ENCODE assay signal across 9 mouse cellular contexts in the genomic region with DNA sequence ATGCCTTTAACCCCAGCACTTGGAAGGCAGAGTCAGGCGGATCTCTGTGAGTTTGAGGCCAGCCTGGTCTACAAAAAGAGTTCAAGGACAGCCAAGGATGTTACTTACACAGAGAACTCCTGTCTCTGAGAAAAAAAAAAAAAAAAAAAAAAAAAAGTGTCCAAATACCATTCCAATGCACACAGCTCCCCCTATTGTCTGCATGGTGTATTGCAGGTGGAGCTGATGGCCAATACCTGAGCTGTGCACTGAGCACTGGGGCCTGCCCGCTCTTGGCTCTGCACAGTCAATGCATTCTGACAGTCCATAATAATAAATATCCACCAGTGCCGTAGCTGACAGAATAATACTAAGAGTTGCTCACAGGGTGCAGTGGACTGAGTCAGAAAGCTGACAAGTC. TPM values are rescaled to one million over a fixed set of nuclear protein-coding genes. Genes with fewer than 3 reads are reported as not detected.
DNase-seq lines count a peak whose midpoint lies in the region; ATAC-seq and TF ChIP-seq lines count a peak whose summit lies in the region.
"Had no signal": no experiment of that assay in that cellular context is flagged by ENCODE, and none has a peak within 500 bp of the region (broad histone marks: within the 10 kb centered on the region; RNA-seq: fewer than 3 reads in every experiment).

No protein-coding gene starts in this region.

- peak; percentile 49 to 90 for DNase-seq in frontal cortex, adult 2 months (ENCODE audit: extremely low spot score in 1 of 2, low spot score in 1 of 2)
- DNase-seq in urinary bladder, postnatal 36 days (ENCODE audit: low spot score in 2 of 2): peak; percentile 16 to 45
- DNase-seq in urinary bladder, postnatal 10 days (ENCODE audit: low spot score): no peak
- peak; percentile 79 for DNase-seq in layer of hippocampus, adult 11-12 months (ENCODE audit: low spot score)
- DNase-seq in lung, postnatal 14 days: peak; percentile 68
- peak; percentile 82 for DNase-seq in splenic B cell, adult 2 months (ENCODE audit: low read depth, low spot score)

- no peaks in the 10 kb centered on the region; the same call in 1 of the 2 replicates for H3K27me3 ChIP-seq in splenic B cell, adult 2 months (ENCODE audit: control insufficient read depth, insufficient read depth, low read length, poor library complexity, severe bottlenecking)

- H3K4me1 ChIP-seq in cortical plate, adult 2 months (ENCODE audit: control insufficient read depth, insufficient read depth, low read length): peaks cover 4% of the 10 kb centered on the region; the same call in 1 of the 2 replicates

- no peak for ATAC-seq in frontal cortex, adult (ENCODE audit: low TSS enrichment)

- no peak overlapping the region for H3K4me3 ChIP-seq in cortical plate, adult 2 months (ENCODE audit: insufficient read depth, low read length)

- TF ChIP-seq POLR2A in cortical plate, adult 2 months (IDR thresholded peaks at IDR 0.05; ENCODE audit: extremely low read depth, insufficient read depth, low read length): no peak

- H3K27ac ChIP-seq in cortical plate, adult 2 months (ENCODE audit: insufficient read depth, low read length): no peak overlapping the region

- H3K36me3 ChIP-seq in splenic B cell, adult 2 months (ENCODE audit: control insufficient read depth, insufficient read depth, low read length, poor library complexity, severe bottlenecking): no peaks in the 10 kb centered on the region

- TF ChIP-seq CTCF in cortical plate, adult 2 months (IDR thresholded peaks at IDR 0.05; ENCODE audit: extremely low read depth, insufficient read depth, low read length): peak; percentile 71

RNA-seq across cellular contexts. Expression of a gene that starts 2.2 kb away (rescaled TPM):
- 2.4 and 3.5 TPM in 2 replicates for polyA plus RNA-seq in frontal cortex, adult 2 months (2012; rRNA removed)
- 2.7 and 4.4 TPM in 2 replicates for polyA plus RNA-seq in cortical plate, adult 2 months (2012; rRNA removed)
- polyA plus RNA-seq: liver, embryonic 16.5 days had no signal

RNA-seq across cellular contexts. Expression of a gene that starts 3.9 kb away (rescaled TPM):
- 34.7 and 37.4 TPM in 2 replicates for polyA plus RNA-seq in frontal cortex, adult 2 months (2012; rRNA removed)
- polyA plus RNA-seq in cortical plate, adult 2 months (2012; rRNA removed): 37.2 and 38.8 TPM in 2 replicates

RNA-seq across cellular contexts. Expression of a gene that starts 17.3 kb away (rescaled TPM):
- 13.0 and 15.0 TPM in 2 replicates for polyA plus RNA-seq in frontal cortex, adult 2 months (2012; rRNA removed)
- 15.3 and 15.7 TPM in 2 replicates for polyA plus RNA-seq in cortical plate, adult 2 months (2012; rRNA removed)

RNA-seq across cellular contexts. Expression of a gene that starts 32.8 kb away (rescaled TPM):
- polyA plus RNA-seq in frontal cortex, adult 2 months (2012; rRNA removed): 1.3 and 1.4 TPM in 2 replicates
- 1.8 and 2.0 TPM in 2 replicates for polyA plus RNA-seq in cortical plate, adult 2 months (2012; rRNA removed)

RNA-seq across cellular contexts. Expression of a gene that starts 42.0 kb away (rescaled TPM):
- 0.54 TPM in 1 of 2 replicates, not detected in the other for polyA plus RNA-seq in frontal cortex, adult 2 months (2012; rRNA removed)
- 0.79 TPM in 1 of 2 replicates, not detected in the other for polyA plus RNA-seq in cortical plate, adult 2 months (2012; rRNA removed)
